Mouse (Mus musculus): ENCODE results near the gene Olfr713. TPM values are rescaled to one million over a fixed set of nuclear protein-coding genes. Genes with fewer than 3 reads are reported as not detected.

The Olfr713 gene
- polyA plus RNA-seq, 1 experiment from 2014 or later, result not detected

DNA sequence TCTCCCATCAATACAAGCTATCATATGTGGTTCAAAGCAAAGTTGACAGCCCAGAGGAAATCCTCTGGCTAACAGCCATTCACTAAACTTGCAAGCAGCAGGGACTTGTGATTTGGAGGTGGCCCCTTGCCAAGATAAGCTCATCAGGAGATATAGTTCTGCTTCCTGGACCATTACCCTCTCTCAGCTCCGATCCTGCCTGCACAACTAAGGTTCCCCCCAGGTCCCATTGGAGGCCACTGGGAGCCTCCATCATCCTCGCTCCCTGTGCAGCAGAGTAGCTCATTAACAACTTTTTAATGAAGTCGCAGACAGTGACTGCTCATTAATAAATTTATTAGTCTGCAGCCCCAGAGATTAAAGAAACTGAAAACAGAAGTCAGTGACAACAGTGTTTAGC, 16.6 kb downstream of the Olfr713 start:
- no peaks in the 10 kb centered on the region for H3K4me1 ChIP-seq (replicated peaks; ENCODE audit: control insufficient read depth, insufficient read depth, low read length)

DNA sequence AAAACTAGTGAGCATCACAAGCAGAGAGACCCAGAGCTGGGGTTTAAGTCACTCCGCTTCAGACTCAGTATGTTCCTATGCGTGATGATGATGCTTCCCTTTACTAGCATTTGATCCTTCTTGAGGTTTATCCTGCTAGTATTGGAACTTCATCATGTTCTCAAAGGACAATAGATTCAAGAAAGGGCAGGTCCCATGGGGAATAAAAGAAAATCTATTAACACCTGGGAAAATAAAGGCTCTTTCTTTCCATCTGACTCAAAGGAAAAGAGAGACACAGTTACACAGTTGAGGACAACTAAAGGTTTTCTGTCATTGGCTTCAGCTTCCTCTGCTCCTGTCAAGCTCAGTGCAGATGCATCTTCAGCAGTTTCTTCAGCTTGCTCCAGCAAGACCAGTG, 39.7 kb downstream of the Olfr713 start, which contains the start of gene Olfr714:
Gene Olfr714 (plus strand): TSS at position 301 of the 400 bp plus-strand sequence.
- Histone ChIP-seq H3K27me3 (replicated peaks; ENCODE audit: control insufficient read depth, insufficient read depth, low read length) (no peaks in the 10 kb centered on the region), H3K9me3 (ENCODE audit: control insufficient read depth, low read length) (no peaks in the 10 kb centered on the region), H3K36me3 (ENCODE audit: control insufficient read depth, insufficient read depth, low read length) (no peaks in the 10 kb centered on the region), H3K4me3 (ENCODE audit: low read depth, low read length) (no peak within 1 kb of the TSS), H3K27ac (ENCODE audit: low read depth) (no peak within 1 kb of the TSS), H3K9ac (ENCODE audit: low read length) (no peak within 1 kb of the TSS), H3K4me2 (ENCODE audit: low read length) (no peak within 1 kb of the TSS), H3K4me1 (replicated peaks; ENCODE audit: control insufficient read depth, insufficient read depth, low read length) (no peaks in the 10 kb centered on the region)
- WGBS, result 91% methylated on average over 2 of the region's 2 CpGs
- no peak for ATAC-seq (replicated peaks; ENCODE audit: low FRiP score, low TSS enrichment, low read depth)
- no peak for DNase-seq (ENCODE audit: low spot score)

More for the DNA sequence above, 16.6 kb downstream of the Olfr713 start:
- H3K9me3 ChIP-seq (ENCODE audit: control insufficient read depth, low read length), result no peaks in the 10 kb centered on the region
- no peak for ATAC-seq (replicated peaks; ENCODE audit: low FRiP score, low TSS enrichment, low read depth)
- 49% methylated on average over 3 of the region's 3 CpGs for WGBS
- H3K36me3 ChIP-seq (ENCODE audit: control insufficient read depth, insufficient read depth, low read length), result no peaks in the 10 kb centered on the region
- no peak for DNase-seq (ENCODE audit: low spot score)
- H3K27me3 ChIP-seq (replicated peaks; ENCODE audit: control insufficient read depth, insufficient read depth, low read length), result no peaks in the 10 kb centered on the region
- no peak overlapping the region for H3K4me2 ChIP-seq (ENCODE audit: low read length)
- H3K9ac ChIP-seq (ENCODE audit: low read length), result no peak overlapping the region
- no peak overlapping the region for H3K4me3 ChIP-seq (ENCODE audit: low read depth, low read length)
- H3K27ac ChIP-seq (ENCODE audit: low read depth), result no peak overlapping the region

Other genes starting within 250 kb of the Olfr713 start
- gene Olfr699, start 238.0 kb upstream of the Olfr713 start, polyA plus RNA-seq (2014; fragmentation: Nextera tagmentation; extraction: Ambion mirVana), result not detected in 2 replicates
- gene Olfr700, start 222.3 kb upstream of the Olfr713 start, polyA plus RNA-seq (2014; fragmentation: Nextera tagmentation; extraction: Ambion mirVana), result not detected in 2 replicates
- not detected in 2 replicates for gene Olfr701, start 217.0 kb upstream of the Olfr713 start, polyA plus RNA-seq (2014; fragmentation: Nextera tagmentation; extraction: Ambion mirVana)
- not detected in 2 replicates for gene Olfr702, start 197.3 kb upstream of the Olfr713 start, polyA plus RNA-seq (2014; fragmentation: Nextera tagmentation; extraction: Ambion mirVana)
- gene Olfr703, start 187.8 kb upstream of the Olfr713 start, polyA plus RNA-seq (2014; fragmentation: Nextera tagmentation; extraction: Ambion mirVana), result not detected in 2 replicates
- gene Olfr704, start 168.0 kb upstream of the Olfr713 start, polyA plus RNA-seq (2014; fragmentation: Nextera tagmentation; extraction: Ambion mirVana), result not detected in 2 replicates
- gene Olfr705, start 154.3 kb upstream of the Olfr713 start, polyA plus RNA-seq (2014; fragmentation: Nextera tagmentation; extraction: Ambion mirVana), result not detected in 2 replicates
- gene Olfr706, start 143.0 kb upstream of the Olfr713 start, polyA plus RNA-seq (2014; fragmentation: Nextera tagmentation; extraction: Ambion mirVana), result not detected in 2 replicates
- gene Olfr707, start 129.9 kb upstream of the Olfr713 start, polyA plus RNA-seq (2014; fragmentation: Nextera tagmentation; extraction: Ambion mirVana), result not detected in 2 replicates
- gene Olfr1532-ps1, start 123.2 kb upstream of the Olfr713 start, polyA plus RNA-seq (2014; fragmentation: Nextera tagmentation; extraction: Ambion mirVana), result not detected in 2 replicates
- not detected in 2 replicates for gene Olfr709-ps1, start 99.0 kb upstream of the Olfr713 start, polyA plus RNA-seq (2014; fragmentation: Nextera tagmentation; extraction: Ambion mirVana)
- gene Olfr710, start 82.9 kb upstream of the Olfr713 start, polyA plus RNA-seq (2014; fragmentation: Nextera tagmentation; extraction: Ambion mirVana), result not detected in 2 replicates
- not detected in 2 replicates for gene Olfr6, start 67.2 kb upstream of the Olfr713 start, polyA plus RNA-seq (2014; fragmentation: Nextera tagmentation; extraction: Ambion mirVana)
- not detected in 2 replicates for gene Olfr711, start 55.7 kb upstream of the Olfr713 start, polyA plus RNA-seq (2014; fragmentation: Nextera tagmentation; extraction: Ambion mirVana)
- gene Olfr2, start 25.1 kb upstream of the Olfr713 start, polyA plus RNA-seq (2014; fragmentation: Nextera tagmentation; extraction: Ambion mirVana), result not detected in 2 replicates
- not detected in 2 replicates for gene Olfr714, start 39.8 kb downstream of the Olfr713 start, polyA plus RNA-seq (2014; fragmentation: Nextera tagmentation; extraction: Ambion mirVana)
- not detected in 2 replicates for gene Olfr17, start 62.0 kb downstream of the Olfr713 start, polyA plus RNA-seq (2014; fragmentation: Nextera tagmentation; extraction: Ambion mirVana)
- not detected in 2 replicates for gene Olfr715b, start 79.2 kb downstream of the Olfr713 start, polyA plus RNA-seq (2014; fragmentation: Nextera tagmentation; extraction: Ambion mirVana)
- not detected in 2 replicates for gene Olfr715, start 99.9 kb downstream of the Olfr713 start, polyA plus RNA-seq (2014; fragmentation: Nextera tagmentation; extraction: Ambion mirVana)
- not detected in 2 replicates for gene Olfr716, start 107.2 kb downstream of the Olfr713 start, polyA plus RNA-seq (2014; fragmentation: Nextera tagmentation; extraction: Ambion mirVana)
- not detected in 2 replicates for gene Nlrp14, start 135.8 kb downstream of the Olfr713 start, polyA plus RNA-seq (2014; fragmentation: Nextera tagmentation; extraction: Ambion mirVana)
- gene Rbmxl2, start 178.3 kb downstream of the Olfr713 start, polyA plus RNA-seq (2014; fragmentation: Nextera tagmentation; extraction: Ambion mirVana), result not detected in 2 replicates

All from intestine, embryonic 14.5 days (tissue).